Mouse (Mus musculus): ENCODE results near the gene Prdm11.
A peak's percentile ranks its signal among the peaks of the same experiment; 100 is the strongest.

The Prdm11 gene

DNA sequence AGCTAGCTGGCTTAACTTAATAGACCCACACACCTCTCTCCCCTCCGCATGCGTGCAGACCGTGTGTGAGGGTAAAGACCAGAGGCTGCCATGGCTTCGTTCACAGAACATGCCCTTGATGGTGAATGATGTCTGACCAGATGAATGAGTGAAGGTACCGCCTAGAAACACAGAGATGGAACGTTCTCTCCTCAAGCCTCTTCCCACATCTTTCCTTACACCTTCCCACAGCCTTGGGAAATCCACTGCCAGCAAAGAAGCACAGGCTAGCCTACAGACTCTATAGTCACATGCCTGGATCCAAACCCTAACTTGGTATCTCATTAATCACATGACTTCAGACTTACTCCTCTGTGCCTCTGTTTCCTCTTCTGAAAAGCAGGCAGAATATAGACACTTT, 112.6 kb downstream of the Prdm11 start:
- peak; percentile 56 for DNase-seq (ENCODE audit: low read depth, low spot score)

DNA sequence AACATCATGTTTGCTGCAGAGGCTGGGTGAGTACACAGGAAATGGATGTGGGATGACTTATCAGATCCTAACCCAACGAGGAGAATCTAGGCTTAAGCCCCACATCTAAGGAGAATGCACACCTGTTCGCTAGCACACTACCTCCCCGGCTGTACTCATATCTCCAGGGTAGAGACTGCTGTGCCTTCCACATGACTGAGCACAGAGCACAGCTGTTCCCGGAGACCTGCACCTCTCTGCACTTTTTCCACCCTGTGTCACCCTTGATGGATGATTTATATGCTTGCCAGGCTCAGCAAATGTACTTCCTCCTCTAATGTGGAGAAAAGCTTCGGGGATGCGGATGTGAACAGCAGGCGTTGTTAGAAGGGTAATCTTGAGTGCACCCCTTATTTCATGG, 114.9 kb downstream of the Prdm11 start:
- no peak for DNase-seq (ENCODE audit: low read depth, low spot score)

DNA sequence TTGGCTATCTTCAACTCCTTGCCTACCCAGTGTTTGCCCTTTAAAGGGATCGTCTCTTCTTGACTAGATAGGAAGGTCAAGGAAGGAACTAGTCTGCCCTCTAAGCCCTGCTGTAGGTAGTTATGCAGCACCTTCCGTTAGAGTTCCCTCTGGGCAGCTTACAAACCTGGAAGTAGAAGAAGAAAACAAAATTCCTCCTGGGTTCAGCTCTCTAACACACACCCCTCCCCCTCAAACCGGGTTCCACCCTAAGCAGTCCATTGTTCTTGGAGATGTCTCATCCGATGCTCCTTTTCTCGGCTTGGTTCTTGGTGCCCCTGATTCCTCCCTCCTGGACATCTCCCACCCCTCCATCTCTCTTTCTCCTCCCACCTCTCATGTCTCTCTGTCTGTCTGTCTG, 116.3 kb downstream of the Prdm11 start:
- no peak for DNase-seq (ENCODE audit: low read depth, low spot score)

DNA sequence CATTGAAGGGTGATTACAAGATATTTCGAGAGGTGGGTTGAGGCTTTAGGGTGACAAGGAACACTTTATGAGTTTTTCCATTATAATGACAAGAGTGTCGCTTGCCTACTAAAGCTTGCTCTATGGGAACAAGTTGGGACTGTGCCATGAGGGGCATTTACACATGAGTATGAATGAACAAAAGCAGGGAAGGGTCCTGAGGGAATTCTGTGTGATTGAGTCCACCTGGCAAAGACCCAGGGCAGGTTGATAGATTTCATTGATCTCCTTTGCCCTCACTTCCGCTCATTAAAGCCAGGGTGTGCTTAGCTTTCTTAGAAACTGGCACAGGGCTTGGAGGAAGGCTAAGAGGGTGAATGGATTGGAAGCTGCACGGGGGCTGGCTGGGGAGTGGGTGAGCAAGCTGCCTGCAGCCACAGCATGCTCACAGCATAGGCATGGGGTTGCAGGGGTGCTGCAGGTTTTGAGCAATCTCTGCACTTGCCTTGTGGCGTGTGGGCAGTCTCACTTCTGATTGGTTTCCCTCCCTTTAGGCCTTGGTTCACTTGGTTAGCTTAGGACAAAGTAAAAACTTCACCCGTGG, 121.2 kb downstream of the Prdm11 start:
- DNase-seq (ENCODE audit: low read depth, low spot score) = peak; percentile 55

DNA sequence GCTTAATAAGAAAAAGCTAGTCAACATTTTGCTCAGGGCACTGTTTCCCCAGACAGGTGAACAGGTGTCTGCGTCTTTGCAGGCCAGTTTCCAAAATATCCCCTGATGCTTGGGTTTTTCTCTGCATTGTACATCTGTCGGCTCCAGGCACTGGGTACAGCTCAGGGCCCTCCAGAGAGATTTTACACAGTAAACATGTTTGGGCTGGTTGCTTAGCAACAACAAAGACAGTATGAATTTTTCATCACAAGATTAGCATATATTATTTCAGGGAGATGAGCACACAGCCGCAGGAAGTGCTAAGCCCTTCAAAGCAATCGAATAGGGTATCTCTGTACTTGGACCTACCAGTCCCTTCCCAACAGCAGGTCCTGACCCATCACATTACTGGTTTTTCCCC, 125.3 kb downstream of the Prdm11 start:
- peak; percentile 77 for DNase-seq (ENCODE audit: low read depth, low spot score)

DNA sequence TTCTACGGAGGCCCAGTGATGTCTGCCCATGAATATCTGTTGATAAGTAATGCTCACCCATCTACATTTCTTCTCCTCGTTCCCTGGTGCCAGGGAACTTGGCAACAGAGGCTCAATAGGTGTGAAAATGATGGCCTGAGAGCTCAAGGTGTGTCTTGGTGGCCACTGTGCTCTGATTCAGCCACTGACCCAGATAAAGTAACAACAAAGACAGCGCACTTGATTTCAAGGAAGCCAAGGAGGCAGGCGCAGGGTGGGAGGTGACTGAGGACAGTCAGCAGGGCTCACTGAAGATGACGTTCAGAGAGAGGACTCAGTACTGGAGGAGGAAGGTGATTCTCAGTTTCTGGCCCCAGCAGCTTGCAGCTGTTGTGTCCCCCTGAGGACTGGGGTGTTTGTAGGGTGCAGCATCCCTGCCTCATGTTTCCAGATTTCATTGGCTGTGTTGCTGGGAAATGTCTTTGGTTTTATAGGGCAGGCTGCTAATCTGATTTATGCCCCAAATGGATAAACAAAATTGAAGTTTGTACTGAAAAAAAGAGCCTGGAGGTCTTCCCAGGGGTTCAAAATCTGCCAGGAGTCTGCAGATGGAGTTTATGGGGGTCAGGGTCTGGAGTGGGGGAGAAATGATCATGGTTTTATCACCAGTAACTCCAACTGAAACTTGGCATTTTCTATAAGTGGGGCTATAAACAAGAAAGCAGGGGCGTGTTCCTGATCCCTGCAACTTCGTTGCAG, 128.4 kb downstream of the Prdm11 start:
- DNase-seq (ENCODE audit: low read depth, low spot score) = peak; percentile 63

DNA sequence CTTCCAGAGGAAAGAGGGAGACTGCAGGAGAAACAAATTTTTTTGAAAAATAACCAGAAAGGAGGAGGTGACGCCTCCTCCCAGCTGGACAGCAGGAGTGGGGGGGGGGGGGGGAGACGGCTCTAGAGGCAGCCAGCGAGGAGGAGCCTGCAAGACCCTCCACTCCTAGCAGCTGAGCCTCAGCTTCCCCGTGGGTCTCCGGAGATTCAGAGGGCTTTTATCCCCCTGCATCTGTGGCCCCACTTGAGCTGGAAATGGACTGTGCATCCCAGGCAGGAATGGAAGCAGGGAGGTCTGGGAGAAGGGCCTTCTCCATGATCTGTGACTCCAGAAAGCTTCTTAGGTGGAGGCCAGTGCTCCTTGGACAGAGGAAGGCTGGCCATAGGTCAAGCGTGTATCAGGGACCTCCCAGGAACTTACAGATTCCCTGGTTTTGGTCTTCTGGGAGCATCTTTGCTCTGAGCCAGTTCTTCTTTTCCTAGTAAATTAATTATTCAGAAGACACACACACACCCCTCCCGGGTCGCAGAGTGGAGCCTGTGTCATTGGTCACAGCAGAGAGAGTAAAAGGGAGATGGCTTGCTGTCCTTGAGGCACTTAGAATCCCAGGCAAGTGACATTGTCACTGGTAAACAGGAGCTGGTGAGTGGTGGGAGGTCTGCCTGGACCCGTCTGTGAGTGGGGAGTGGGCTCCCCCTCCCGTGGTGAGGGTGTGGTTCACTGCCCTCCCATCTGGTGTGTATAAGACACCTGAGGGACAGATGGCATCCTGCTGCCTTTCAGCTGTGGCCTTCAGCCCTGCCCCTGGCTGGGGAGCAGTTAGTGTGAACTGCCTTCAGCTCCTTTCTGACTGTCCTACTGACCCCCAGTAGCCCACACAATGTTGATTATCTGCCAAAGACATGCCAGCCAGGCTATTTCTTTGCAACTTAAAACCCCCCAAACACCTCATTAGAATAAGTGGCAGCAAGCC, 130.0 kb downstream of the Prdm11 start:
- DNase-seq (ENCODE audit: low read depth, low spot score) = peak; percentile 48
